Mouse (Mus musculus): ENCODE measurements around the gene Ttyh1. TPM values are rescaled to one million over a fixed set of nuclear protein-coding genes. Genes with fewer than 3 reads are reported as not detected.

Ttyh1 gene
- total RNA-seq, 1 experiment from 2014 or later = not detected

GRCm38 (mm10) chr7:4122076-4122768 lies 3.0 kb downstream of the Ttyh1 start:
- no peak for ATAC-seq (replicated peaks; ENCODE audit: low read depth, poor library complexity, severe bottlenecking)

DNA sequence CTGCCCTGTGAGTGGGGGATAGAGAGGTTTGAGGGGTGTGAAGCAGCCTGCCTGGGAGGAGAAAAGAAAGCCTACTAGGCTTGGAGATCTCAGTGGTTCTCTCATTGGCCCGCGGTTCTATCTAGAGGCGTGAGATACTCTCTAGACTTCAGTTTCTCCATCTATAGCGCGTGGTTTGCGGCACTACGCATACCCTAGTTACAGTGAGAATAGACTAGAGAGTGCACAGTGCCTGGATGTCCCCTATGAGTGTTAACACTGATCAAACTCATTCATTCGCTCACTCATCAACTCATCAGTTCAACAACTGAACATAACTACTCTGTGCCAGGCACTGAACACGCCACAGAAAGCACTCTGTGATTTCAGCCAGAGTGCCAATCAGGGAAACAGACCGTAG lies 3.6 kb downstream of the Ttyh1 start:
- no peak for ATAC-seq (replicated peaks; ENCODE audit: low read depth, poor library complexity, severe bottlenecking)

- ATAC-seq (replicated peaks; ENCODE audit: low read depth, poor library complexity, severe bottlenecking) = no peak
These were observed 4.5 kb downstream of the Ttyh1 start for GRCm38 (mm10) chr7:4123732-4124131.

DNA sequence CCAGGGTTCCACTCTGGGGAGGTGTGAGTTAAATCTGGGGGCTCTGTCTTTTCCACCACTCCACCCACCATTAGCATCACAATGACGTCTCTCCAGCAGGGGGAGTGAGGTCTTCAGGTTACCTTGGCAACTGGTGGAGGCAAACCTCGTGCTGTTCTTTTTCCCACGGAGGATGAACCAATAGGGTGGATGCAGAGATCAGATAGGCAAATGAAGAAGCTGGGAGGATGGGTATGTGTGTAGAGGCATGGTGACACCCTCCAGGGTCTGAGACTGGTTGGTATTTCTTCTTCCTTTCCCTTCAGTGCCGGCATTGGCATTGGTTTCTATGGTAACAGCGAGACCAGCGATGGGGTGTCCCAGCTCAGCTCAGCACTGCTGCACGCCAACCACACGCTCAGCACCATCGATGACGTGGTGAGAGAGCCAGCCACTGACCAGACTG lies 5.1 kb downstream of the Ttyh1 start:
- peak; percentile 80 for ATAC-seq (replicated peaks; ENCODE audit: low read depth, poor library complexity, severe bottlenecking)

- ATAC-seq (replicated peaks; ENCODE audit: low read depth, poor library complexity, severe bottlenecking) = no peak
These were observed 5.6 kb downstream of the Ttyh1 start for GRCm38 (mm10) chr7:4124856-4125255.

- no peak for ATAC-seq (replicated peaks; ENCODE audit: low read depth, poor library complexity, severe bottlenecking)
These were observed 6.1 kb downstream of the Ttyh1 start for GRCm38 (mm10) chr7:4125306-4125705.

- ATAC-seq (replicated peaks; ENCODE audit: low read depth, poor library complexity, severe bottlenecking) = no peak
These were observed 8.0 kb downstream of the Ttyh1 start for GRCm38 (mm10) chr7:4126992-4127785.

DNA sequence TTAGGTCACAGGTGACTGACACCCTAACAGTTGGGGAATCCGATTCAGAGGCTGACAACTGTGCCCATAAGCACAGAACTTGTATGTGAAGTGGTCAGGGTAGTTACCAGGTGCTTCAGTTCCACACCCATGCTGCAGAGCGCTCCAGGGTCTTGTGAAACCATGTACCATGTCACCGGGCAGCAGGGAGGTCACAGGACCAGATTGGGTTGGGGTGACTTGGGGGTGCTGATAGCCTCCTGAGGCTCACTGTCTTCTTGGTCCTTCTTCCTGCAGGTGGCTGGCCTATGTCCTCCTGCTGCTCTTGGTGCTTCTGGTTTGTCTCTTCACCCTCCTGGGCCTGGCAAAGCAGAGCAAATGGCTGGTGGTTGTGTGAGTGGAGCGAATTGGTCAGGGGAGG lies 8.7 kb downstream of the Ttyh1 start:
- ATAC-seq (replicated peaks; ENCODE audit: low read depth, poor library complexity, severe bottlenecking) = no peak

GRCm38 (mm10) chr7:4128860-4129259 lies 9.7 kb downstream of the Ttyh1 start:
- ATAC-seq (replicated peaks; ENCODE audit: low read depth, poor library complexity, severe bottlenecking) = no peak

GRCm38 (mm10) chr7:4130686-4131452 lies 11.7 kb downstream of the Ttyh1 start:
- ATAC-seq (replicated peaks; ENCODE audit: low read depth, poor library complexity, severe bottlenecking) = peak; percentile 78

GRCm38 (mm10) chr7:4131964-4132363 lies 12.8 kb downstream of the Ttyh1 start:
- no peak for ATAC-seq (replicated peaks; ENCODE audit: low read depth, poor library complexity, severe bottlenecking)

DNA sequence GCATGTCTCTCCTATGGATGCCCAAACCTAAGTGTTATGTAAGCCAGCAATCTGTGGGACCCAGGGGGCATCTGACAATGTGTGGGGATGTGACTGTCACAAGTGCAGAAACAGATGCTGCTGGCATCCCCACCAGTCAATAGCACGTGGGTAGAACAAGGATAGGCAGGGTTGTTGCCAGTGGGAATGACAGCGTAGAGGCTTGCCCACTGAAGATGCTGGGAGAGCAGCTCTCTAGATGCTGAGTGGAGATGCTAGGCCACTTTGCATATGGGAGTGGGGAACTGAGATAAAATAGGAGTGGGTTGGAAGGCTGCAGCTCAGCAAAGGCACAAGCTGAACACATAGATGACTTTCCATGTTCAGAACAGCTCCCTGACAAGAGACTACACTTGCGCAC lies 13.4 kb downstream of the Ttyh1 start:
- no peak for ATAC-seq (replicated peaks; ENCODE audit: low read depth, poor library complexity, severe bottlenecking)

DNA sequence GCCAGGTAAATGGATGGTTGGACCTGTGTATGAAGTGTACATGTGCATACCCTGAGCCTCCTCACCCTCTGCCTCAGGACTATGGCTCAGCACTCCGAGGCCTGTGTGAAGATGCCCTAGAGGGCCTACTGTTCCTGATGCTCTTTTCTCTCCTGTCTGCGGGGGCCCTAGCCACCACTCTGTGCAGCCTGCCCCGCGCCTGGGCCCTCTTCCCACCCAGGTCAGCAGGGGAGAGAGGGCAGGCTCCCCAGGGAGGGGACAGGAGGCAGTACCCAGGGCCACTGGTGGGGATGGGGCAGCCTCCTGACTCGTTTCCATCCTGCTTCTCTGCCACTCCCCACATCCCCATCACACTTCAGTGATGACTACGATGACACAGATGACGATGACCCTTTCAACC lies 13.8 kb downstream of the Ttyh1 start:
- no peak for ATAC-seq (replicated peaks; ENCODE audit: low read depth, poor library complexity, severe bottlenecking)

DNA sequence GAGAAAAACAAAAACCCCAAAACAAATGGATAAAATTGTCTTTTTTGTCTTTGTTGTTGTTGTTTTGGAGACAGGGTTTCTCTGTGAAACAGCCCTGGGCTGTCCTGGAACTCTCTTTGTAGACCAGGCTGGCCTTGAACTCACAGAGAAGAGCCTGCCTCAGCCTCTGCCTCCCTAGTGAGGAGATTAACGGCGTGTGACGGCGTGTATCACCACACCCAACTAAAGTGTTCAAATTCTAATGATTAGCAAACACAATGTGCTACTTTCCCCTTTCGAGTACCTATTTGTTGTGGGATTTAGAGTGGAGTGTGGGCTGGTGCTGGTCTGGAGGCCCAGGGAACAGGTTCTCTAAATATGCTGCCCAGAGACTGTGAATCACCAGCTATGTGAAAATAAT lies 15.7 kb downstream of the Ttyh1 start:
- ATAC-seq (replicated peaks; ENCODE audit: low read depth, poor library complexity, severe bottlenecking) = no peak

GRCm38 (mm10) chr7:4136404-4136770 lies 17.2 kb downstream of the Ttyh1 start:
- ATAC-seq (replicated peaks; ENCODE audit: low read depth, poor library complexity, severe bottlenecking) = peak; percentile 4; the same call in 1 of the 2 replicates

- peak; percentile 96 for ATAC-seq (replicated peaks; ENCODE audit: low read depth, poor library complexity, severe bottlenecking)
These were observed 17.7 kb downstream of the Ttyh1 start, which contains the start of gene Leng8 for GRCm38 (mm10) chr7:4136771-4137531. TSS of gene Leng8 (plus strand) at chr7:4137039.

DNA sequence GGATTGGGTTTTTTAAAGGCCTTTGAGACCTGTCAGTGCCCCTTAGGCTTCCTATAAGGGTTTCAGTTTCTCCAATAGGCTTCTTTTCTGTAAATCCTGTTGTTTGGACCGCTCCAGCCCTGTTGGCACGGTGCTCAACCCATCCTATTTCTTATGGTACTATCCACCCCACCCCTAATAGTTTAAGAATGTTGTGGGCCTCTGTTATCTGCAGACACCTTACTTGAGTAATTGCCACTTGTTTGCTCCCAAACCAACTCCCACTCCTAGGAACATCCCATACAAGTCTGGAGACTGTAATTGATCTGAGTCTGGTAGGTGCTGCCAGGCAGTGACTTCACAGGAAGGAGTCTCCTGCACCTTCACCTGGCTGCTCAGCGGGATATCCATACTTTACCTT lies 18.5 kb downstream of the Ttyh1 start:
- no peak for ATAC-seq (replicated peaks; ENCODE audit: low read depth, poor library complexity, severe bottlenecking)

GRCm38 (mm10) chr7:4138181-4138580 lies 19.0 kb downstream of the Ttyh1 start:
- ATAC-seq (replicated peaks; ENCODE audit: low read depth, poor library complexity, severe bottlenecking) = no peak

DNA sequence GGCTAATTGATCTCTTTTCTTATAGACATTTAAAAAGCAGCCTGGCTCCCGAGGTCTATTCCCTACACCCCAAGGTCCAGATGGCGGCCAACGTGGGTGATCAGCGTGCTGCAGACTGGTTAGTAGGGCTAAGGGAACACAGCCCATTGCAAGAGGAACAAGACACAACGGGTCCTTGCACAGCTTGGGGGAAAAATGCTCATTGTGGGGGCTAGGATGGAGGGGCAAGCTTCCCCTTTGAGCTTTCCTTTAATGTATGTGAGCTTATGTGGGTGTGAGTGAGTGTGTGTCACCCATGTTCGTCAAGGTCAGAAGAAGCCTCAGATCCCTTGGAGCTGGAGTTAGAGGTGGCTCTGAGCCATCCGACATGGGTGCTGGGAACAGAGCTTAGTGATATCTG lies 19.5 kb downstream of the Ttyh1 start:
- no peak for ATAC-seq (replicated peaks; ENCODE audit: low read depth, poor library complexity, severe bottlenecking)

GRCm38 (mm10) chr7:4139391-4139790 lies 20.2 kb downstream of the Ttyh1 start:
- ATAC-seq (replicated peaks; ENCODE audit: low read depth, poor library complexity, severe bottlenecking) = no peak
